Mouse (Mus musculus) cerebellum, postnatal 14 days (tissue): ENCODE measurements around the gene Grik1.

Source experiments
- DNase-seq, 2 experiments: peaks; one replicate each; pipeline ENCODE4 v3.0.0; 2021; ENCODE audit warnings: mixed read lengths in 2 of 2

Gene Grik1

DNA sequence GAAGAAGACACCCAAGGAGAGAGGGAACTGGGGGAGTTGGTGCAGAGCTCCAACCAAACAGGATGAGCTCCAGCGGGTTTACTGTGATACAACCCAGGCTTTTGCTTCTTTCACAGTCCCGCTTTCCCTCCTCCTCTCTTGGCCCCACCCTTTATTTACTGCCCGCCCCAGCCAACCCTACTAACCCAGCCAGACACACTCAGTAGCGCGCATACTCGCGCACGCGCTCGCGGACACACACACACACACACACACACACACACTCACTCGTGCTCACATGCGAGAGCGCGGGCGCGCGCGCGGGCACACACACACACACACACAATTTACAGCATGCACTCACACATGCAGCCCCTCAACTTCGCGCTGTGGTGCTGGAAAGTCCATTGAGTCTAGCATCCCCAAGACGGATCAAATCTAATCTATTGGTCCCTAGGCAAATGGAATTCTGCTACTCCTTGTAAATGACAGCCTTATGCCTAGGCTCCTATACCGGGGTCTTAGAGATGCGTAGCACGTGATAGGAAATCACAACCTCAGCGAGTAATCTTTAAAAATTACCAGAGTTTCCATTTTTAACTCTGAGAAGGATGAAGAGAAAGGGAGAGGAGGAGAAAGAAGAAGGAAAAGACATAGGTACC is at the start of gene Grik1:
Gene Grik1, minus strand, starts transcription at position 134 of the 641 bp plus-strand sequence.
- peak; percentile 85 to 86 for DNase-seq

DNA sequence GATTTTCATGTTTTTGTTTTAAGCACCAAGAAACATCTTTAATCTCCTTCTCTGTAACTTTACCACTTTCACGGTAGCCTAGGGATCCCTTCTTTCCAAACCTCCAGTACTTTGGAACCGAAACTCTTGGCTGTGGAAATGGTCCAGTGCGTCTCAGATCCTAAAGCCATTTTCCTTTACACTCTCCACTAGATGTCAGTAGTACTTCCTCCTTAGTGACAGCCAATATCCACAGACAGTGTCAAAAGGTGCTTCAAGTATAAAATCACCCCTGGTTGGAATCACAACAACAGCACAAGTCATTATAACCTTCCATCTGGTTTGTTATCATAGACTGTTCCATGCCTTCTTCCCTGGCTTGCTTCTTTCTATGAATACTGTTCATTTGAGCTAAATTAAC is 4.1 kb upstream of the Grik1 start:
- DNase-seq, result peak in 1 of 2 experiments; percentile 6

DNA sequence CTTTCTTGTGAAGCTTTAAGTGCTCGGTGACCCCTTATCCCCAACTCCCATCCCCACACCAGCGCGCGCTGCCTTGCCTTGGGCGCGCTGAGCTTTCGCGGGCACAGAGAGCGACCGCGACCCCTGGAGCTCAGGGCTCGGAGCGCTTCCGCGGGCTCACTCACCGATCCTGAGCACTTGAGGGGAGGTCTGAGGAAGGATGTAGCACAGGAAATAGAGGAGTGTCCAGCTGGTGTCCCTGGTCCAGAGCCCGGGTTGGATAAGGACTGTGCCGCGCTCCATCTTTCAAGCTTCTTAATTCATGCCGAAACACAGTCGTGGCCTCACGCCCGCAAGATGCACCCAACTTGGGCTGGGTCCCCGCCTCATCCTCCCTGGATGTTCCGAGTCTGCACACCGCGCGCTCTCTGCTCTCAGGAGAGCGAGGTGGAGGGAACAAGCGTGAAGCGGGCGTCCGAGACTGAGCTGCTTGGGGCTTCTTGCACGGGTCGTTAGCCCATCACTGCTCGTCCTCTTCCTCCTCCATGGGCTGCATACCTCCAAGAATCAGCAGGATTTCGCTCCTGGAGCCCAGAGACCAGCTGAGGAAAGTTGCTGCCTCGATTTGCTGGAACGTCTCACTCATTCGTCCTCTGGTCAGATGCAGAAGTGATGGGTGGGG is 514 bp downstream of the Grik1 start:
- DNase-seq, result peak; percentile 43 to 50

DNA sequence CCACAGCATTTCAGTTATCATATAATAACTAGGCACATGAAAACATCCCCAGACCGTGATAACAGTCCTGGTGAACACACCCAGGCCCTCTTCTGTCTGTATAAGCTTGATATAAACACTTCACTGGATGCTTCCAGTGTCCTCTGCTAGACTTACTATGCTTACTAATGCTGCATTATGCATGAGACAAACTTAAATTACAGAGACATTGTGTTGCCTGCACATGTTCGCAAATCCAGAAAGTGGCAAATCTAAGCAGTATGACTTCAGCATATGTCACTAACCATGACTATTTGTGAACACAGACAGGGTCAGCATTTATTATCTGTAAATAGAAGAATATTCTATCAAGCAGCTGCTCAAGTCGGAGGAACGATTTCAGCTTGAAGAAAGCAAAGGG is 31.7 kb downstream of the Grik1 start:
- DNase-seq, result no peak

DNA sequence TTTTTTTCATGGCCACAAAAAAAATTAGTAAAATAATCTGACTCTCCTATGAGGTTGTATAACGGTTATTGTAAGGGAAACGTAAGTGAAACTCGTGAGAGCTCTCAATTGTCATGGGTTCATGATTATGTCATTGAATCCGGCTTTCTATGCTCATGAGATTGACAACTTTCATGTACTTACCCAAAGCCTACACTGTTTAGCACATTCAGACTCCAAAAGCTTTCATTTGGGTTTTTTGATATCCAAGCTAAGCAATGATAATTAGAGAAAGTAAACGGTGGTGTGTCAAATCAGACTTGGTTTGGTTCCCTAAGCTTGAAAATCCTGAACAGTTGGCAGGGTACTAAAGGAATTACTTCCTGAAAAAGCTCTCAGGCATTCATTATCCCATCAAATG is 33.0 kb downstream of the Grik1 start:
- no peak for DNase-seq

DNA sequence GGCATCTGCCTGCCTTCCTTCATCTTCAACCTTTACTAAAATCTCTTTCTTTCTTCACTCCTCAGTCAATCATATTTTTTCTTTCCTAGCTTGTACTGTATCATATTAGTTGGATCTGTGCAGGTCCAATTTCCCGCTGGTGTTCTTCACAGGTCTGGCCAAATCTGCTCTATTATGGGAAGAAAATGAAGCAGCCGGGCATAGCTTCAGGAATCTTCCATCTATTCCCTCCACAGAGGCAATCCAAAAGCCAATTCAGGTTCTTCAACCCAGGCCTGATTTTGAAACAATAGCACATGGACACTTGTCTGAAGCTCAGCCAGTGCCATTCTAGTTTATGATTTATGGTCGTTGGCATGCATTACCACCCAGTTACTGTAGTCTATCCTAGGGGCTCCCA is 34.0 kb downstream of the Grik1 start:
- peak; percentile 50 to 66 for DNase-seq

DNA sequence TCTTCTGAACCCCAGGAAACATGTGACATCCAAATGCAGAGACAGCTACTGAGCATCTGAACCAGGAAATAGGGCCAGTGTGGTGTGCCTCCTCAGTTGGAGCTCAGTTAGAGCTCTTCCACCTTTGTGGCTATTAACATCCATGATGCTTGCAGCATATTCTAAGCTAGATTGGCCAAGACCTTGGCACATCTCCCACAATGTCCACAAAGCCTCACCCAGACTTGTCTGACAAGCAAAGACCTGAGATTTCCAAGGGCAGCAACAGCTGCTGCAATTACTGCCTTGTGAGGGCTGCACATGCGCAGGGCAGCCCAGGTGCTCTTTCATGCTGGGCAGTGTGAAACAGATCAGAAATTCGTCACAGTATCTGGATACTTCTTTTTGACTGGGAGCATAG is 37.4 kb downstream of the Grik1 start:
- DNase-seq, result no peak

DNA sequence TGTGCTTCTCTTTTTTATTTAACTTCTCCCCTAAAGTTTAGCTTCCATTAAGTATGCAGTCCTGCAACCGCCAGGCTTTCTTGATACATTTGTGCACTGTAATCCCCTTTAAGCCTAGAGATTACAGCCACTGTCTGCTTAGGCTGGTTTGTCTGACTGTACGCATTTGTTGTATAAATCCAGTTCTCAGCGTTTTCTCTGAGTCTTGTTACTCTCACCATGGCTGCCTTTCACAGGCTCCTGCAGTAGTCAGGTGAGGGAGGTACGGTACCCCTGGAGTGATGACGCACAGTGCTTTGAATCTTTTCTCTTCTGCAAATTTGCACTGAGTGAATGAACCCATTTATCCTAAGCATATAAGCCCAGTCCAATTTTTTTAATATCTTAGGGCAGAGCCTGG is 39.0 kb downstream of the Grik1 start:
- no peak for DNase-seq

DNA sequence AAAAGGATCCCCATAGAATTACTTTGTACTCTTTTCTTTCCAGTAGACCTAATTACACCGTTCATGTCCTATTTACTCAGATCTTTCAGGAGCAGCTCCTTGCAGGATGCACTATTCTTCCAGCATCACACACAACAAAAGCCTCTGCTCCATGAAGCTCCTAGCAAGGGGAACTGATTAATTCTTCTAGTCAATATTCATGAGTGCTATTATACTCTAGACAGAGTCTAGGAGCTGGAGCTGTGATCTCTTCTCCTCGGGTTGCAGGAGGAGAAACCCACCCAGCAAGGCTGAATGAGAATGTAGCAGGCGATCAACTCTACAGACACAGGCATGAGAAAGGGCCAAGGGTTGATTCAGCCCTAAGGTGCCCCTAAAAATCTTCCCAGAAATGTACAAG is 40.2 kb downstream of the Grik1 start:
- DNase-seq, result no peak

DNA sequence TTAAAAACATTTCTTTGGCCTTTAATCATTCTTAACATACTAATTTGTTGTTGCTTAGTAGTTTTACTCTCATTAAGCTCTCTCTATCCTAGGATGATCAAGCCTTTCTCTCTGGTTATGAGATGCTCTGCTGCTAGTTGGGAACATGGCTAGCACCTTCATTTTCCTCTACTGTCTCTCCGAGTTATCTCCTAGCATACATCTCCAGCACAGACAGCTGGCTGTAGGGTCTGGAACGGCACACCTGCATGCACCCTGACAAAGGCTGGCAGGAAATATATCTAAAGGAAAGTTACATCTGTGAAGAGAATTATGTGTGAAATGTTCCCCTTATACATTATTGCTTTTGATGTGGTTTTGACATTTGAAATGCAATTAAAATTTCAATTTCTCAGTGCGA is 42.5 kb downstream of the Grik1 start:
- no peak for DNase-seq

DNA sequence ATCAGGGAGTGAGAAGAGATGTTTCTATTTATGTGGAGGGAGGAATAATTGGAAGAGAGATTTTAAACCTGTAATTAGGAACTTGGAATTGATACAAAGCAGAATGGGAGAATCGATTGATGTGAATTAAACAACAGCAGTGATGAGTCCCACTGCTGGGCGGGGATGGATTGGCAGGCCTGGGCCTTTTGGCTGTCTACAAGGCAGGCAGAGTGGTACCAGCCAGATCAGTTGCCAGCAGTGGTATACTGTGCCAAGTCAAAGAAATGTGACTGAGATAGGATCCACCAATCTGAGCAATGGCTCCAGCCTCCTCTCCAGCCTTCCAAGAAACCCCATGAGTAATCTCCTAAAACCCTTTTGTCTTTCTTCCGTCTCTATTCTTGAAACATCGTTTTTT is 45.4 kb downstream of the Grik1 start:
- peak; percentile 68 to 74 for DNase-seq

DNA sequence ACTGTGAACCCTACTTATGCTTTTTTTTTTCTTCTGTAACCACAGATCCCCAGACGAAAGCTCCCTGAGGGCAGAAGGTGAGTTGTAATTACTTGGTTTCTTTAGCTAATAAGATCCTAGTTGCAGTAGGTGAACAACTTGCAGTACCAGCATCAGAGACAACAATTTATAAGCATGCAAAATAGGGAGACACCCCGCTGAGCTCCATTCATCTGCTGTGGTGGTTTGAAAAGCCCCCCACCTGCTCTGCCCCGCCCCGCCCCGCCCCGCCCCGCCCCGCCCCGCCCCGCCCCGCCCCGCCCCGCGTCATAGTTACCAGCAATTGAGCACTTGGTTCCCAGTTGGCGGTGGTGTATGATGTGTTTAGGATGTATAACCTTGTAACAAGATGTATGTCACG is 64.4 kb downstream of the Grik1 start:
- no peak for DNase-seq

DNA sequence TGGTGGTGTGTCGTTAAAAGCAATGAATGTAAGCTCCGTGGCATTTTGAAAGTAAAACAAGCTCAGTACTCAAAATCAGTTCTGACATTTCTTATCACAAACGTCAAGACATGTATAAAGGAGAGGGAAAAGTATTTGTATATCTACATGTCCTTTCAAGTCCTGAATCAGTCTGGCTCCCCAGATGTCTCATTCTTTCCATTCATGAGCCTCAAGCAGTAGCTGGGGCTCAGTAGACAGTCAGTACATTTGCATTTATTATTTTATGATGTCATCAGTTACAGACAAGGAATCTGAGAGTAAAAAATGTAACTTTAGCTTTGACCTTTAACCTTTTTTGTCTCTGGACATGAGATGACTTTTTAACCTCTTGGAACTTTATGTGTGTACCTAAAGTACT is 68.1 kb downstream of the Grik1 start:
- DNase-seq, result no peak

DNA sequence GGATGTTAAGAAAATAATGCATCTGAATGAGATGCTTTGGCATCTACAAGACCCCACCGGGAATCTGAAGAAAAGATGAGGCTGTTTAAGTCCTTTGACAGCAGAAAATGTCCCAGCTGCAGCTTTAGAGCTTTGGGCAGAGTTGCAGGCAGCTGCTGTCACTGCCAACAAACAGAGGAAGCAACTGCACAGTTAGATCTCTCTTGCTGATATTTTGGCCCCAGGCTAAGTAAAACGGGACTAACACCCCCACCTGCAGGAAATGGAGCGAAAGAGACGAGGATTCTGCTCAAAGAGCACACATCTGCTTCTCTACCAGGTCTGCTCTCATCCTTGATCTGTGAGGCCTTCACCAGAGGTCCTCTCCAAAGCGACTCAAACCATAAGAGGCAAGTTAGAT is 77.5 kb downstream of the Grik1 start:
- no peak for DNase-seq

DNA sequence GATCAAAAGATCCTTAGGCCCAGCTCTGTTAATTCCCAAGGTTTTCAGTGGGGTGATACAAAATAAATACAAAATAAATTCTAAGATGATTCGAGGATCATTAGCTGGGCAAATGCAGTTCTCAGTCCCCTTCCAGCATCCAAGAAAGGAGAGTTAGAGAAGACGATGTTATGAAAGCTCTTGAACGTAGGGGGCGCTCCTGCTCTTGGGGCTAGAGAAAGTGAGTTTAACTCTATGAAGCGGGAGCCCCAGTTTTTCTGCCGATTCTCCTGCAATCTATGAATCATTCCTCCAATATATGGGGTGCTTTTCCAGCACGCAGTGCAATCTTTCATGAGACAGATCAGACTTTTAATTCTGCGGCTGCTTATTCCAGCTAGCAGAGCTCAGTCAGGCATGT is 78.2 kb downstream of the Grik1 start:
- peak; percentile 13 to 17 for DNase-seq

DNA sequence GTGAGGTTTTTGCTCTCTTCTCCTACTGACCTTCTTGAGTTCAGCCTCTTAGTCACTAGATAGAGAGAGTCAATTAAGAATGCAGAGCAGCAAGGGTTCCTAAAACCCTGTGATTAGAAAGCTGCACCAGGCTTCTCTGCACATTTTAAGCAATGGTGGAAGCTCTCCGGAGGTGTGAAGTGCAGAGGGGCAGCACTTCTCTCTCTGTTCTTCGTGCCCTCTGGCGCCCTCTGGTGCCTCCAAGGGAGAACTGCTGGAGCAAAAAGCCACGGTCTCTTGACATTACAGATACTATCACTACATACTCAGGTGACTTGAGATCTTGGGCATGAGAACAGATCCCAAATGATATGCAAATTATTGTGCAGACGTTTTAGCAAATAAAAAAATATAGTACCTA is 85.7 kb downstream of the Grik1 start:
- DNase-seq, result peak; percentile 85 to 86

DNA sequence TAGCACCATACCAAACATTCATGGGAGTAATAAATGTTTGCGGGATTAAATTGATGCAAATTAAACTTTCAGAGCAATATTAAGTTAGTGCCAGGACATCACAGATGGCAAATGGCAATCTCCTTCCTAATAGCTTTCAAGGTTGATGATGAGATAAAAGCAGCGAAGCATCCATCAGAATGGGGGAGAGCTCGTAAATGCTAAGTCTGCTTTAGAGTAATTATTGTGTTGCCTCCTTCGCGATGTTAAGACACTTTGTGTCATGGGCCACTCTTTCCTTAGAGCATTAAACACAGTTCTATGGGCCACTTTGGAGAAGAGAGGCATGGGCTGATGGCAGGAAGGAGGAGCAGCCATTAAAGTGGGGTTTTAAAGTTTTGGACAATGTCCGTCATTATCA is 86.1 kb downstream of the Grik1 start:
- DNase-seq, result no peak

DNA sequence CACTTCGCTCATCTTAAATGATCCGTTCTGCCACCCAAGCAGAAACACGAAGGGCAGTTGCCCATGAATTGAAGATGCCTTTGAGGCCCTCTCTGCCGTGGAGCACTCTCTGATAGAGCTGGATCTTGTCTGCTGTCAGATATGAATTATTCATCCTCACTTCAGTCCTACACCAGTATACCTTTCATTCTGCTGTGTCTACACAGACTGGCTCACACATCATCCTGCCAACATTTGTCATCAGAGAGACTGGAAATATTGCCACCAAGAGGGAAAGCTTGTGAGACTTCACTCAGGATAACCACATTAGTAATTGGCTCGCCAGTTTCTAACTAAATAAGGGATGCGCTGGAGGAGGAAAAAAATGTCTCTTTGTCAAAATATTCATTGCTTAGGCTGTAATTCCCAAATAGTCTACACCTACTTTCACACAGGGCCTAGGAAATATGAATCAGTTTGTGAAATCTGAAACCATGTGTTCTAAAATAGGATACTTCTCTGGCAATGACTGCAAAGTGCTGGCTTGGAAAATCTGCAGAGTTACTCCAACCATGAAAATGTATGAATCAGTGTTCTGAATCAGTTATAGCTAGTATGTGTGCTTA is 102.5 kb downstream of the Grik1 start:
- no peak for DNase-seq

DNA sequence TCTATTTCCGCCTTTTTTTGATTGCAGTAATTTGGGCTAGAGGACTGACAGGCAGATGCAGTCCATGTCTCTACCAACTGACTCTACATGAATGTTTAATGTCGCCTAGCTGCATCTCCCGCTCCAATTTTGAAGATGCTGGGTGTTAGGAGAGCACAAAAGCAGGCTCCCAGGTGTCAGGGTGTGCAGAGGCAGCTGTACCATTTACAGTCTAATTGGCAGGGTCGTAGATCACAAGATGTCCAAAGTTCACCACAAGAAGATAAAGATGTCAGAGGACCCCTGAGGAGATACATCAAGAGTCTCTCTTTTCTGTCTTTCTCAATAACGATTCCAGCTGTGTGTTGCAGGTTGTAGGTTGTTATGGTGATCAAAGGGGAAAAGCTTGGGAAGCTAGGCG is 111.3 kb downstream of the Grik1 start:
- DNase-seq, result no peak

DNA sequence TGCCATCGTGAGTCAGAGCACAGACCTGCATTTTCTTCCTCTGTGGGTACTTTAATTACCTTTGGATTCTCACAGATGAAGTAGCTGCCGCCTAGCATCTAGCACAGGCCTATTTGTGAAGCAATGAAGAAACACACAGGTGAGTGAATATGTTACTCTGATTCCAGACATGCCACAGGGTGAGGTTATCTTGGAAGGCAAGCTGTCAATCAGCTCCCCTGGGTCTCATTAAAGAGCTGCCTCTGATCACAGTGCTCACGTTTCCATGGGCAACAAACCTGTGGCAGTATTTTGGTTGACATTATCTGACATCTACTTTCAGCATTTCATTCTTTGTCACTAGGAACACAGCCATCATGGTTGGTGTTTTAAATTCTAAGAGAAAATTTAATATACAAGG is 112.7 kb downstream of the Grik1 start:
- DNase-seq, result no peak

DNA sequence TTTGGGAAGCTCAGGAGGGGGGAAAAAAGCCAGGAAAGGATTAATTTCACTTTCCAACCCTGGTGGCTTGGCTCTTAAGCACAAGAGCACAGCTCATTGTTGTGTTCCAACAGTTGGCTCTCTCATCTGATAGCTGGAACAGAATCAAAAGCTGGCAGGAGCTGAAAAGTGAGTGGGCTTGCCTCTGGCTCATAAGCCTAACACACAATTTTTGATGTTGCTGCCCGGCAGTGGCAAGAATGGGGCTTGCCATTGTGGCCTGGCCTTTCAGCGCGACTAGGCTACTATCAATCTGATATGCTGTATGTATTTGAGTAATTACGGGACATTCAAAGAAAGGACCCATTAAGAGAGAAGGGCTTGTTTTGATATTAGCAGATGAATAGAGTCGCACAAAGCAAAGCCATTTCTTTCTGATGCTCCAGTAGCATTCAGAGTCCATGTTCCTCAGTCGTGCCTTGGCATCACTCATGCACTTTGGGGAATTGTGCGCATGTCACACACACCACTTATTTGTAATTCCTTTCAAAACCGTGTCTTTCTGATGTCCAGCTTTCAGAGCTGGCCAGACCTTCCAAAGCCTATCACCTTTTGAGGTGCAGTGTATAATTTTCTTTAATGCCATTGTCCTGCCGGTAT is 115.9 kb downstream of the Grik1 start:
- peak; percentile 65 to 74 for DNase-seq

DNA sequence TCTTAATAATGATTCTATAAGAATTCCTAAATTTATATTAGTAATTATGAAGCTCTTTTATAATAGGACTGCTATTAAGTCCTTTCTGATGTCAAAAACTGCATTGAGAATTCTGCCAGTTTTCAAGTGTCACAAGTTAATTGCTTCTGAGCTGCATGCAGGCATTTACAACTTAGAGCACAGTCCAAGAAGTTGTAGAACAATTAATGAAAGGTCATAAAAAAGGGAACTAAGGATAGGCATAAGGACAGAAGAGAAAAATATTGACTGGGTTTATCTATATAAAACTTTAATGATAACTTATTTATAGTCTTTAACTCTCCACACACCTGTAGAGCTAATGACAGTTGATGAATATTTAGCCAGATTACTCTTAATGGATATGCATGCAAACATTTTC is 123.5 kb downstream of the Grik1 start:
- DNase-seq, result no peak

DNA sequence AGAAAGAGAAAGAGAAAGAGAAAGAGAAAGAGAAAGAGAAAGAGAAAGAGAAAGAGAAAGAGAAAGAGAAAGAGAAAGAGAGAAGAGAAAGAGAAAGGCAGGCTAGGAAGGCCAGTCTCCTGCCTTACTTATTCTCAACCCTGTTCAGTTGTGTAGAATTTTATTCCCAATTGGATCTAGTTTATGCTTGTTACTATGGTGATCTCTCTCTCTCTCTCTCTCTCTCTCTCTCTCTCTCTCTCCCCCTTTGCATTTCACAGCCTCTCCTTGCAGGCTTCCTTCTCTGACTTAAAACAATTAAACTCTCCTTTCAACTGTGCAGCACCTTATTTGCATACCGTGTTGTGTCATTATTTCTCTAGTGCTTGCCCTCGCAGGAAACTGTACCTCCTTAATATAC is 147.5 kb downstream of the Grik1 start:
- no peak for DNase-seq

DNA sequence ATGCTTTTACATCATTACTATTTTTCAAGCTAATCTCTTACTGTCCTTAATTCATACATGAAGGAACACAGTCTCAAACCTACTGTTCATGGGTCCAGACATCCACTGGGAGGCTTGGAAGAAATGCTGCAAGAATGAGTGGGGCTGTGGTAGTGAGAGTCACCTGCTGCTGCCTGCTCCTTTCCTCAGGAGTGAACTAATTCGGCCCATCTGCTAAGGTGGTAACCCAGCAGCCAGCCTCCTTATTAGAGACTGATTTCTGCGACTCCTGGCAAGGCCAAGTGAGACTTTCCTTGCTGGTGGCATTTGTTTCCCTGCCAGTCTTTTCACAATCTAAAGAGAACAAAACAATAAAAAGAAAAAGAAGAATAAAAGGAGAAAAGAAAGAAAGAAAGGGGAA is 147.9 kb downstream of the Grik1 start:
- DNase-seq, result peak; percentile 3 to 6
